Mouse (Mus musculus) erythroblast, embryonic 14.5 days (primary cell): ENCODE measurements around the gene Qrich1.

Experiments used
- GATA1 ChIP-seq: IDR thresholded peaks from 2 replicates; pipeline ENCODE4 v1.6.1; 2012; ENCODE audit warnings: low read length, inconsistent platforms, mixed read lengths
- TAL1 ChIP-seq: IDR thresholded peaks from 3 replicates; pipeline ENCODE4 v1.6.1; 2012; ENCODE audit warnings: low read length, inconsistent platforms, mixed read lengths

- no peak for TF ChIP-seq GATA1
- no peak for TF ChIP-seq TAL1
Measured at GRCm38 (mm10) chr9:108589229-108589628, 72.6 kb downstream of the Qrich1 start.
